Mouse (Mus musculus): ENCODE measurements around the gene C9. TPM values are rescaled to one million over a fixed set of nuclear protein-coding genes. Genes with fewer than 3 reads are reported as not detected.

Gene C9
- total RNA-seq (2021) = not detected

DNA sequence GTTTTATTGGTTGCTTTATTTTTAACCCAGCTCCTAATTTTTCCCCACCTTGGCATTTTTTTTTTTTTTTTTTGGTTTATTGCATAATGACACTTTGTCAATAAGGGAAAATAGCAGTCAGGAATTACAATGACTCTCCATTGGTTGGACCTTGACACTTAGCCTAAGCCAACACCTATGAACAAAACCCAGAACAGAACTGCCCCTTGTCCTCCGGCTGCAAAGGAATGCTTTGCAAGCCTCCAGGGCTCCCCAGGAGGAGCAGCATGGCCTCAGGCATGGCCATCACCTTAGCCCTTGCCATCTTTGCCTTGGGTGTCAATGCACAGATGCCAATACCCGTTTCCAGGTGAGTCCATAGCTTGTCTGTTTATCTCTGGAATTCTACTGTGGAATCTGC is at the start of gene C9:
TSS of gene C9 (plus strand) at position 193 of the 400 bp plus-strand sequence.
- no peak for DNase-seq (ENCODE audit: low spot score)
- intact Hi-C loops (cut with DNase I) = no loop called here

DNA sequence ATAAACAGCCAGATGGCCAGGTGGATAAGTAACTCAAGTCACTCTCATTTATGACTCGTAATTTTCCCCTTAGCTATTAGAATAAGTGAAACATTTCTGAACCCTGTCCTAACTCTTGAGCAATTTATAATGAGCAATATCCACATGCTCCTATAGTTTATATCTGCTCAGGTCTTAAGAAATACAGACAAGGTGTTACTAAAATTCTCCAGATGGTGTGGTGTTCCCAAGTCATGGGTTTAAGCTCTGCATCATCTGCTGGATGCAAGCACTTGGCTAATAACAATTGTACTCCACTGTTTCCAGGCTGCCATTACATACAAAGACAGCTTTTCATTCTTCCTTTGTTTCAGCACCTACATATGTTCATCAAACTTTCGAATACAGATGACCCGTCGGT is 46.9 kb upstream of the C9 start:
- intact Hi-C loops (cut with DNase I) = no loop called here
- DNase-seq (ENCODE audit: low spot score) = no peak

DNA sequence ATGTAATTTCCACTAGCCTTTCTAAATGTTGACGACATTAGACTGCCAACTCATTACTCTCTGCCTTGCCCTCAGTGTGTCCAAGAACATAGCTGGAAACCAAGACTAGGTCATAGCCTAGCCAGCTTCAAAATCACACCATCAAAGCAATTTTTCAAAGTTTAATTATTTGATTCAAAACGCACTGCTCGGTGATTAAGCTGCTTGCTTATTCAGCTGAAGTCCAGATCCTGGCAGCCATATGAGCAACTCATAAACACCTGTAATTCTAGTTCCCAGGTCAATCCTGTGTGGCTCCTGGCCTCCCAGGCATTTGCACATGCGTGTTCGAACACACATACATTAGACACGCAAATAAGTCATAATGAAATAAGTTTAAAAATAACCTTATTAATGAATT is 46.2 kb upstream of the C9 start:
- no peak for DNase-seq (ENCODE audit: low spot score)
- intact Hi-C loops (cut with DNase I) = no loop called here

DNA sequence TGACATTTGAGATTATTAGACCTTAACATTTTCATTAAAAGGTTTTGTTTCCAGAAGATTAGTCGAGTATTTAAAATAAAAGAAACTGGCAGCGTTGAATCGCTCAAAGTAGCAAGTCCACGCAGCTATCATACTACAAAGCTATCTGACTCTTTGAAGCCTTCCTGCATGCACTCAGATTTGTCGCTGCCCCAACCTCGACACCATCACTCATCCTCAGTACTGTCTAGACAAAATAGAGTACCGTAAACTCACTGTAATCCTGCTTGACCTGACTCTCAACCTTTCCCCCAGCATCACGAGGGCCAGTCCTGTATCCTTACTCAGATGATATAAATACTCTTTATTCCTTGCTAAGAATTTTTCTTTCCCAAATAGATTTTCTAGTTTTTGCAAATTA is 45.0 kb upstream of the C9 start:
- intact Hi-C loops (cut with DNase I) = no loop called here
- DNase-seq (ENCODE audit: low spot score) = no peak

DNA sequence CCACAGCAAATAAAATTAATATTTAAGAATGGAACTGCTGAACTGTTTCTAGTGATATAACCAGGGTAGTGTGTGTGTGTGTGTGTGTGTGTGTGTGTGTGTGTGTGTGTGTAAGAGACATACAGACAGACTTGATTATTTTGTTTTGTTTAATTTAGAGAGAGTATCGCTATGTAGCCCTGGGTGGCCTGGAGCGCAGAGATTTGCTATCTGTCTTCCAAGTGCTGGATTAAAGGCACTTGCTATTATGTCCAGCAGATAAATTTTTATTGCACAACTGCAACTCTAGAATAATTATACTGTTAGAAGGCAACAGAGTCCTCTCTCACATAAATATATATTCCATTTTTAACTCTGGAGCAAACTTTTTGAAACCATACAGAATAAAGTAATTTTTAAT is 42.7 kb upstream of the C9 start:
- intact Hi-C loops (cut with DNase I) = no loop called here
- DNase-seq (ENCODE audit: low spot score) = no peak

DNA sequence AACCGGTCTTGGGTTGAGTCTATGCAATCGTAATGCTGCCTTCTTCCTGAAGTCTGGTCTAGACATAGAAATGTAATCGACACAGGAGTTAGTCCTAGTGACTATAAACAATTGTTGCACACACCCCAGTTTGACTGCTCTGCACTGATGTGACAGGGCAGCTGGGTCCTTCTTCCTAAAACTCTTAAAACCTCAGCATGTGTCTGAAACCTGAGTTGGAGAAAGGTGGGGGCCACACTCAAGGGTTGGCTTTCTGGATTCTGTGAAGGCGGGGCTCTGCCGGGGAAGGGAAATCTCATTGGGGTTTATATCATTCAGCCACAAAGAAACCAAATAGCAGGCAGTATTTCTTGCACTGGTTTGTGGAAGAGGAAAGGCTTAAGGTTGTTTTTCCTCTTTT is 41.0 kb upstream of the C9 start:
- intact Hi-C loops (cut with DNase I) = no loop called here
- DNase-seq (ENCODE audit: low spot score) = no peak

DNA sequence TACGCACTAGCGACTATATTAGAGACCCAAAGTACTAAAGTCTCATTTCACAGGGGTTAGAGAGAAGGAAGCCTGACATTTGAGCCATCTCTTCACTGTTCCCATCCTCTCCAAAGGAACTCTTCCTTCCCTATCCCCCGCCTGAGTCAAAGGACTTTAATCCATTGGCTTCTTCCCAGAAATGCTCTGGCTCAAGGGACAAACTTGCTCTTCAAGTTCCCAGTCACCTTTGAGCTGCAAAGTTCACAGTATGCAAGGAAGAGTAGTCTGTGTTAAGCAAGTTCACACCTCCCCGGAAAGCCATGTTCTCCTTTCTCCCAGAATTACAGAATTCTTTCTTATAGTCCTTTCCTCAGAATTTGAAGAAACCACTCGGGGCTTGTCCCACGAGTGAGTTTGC is 38.4 kb upstream of the C9 start:
- intact Hi-C loops (cut with DNase I) = no loop called here
- DNase-seq (ENCODE audit: low spot score) = no peak

DNA sequence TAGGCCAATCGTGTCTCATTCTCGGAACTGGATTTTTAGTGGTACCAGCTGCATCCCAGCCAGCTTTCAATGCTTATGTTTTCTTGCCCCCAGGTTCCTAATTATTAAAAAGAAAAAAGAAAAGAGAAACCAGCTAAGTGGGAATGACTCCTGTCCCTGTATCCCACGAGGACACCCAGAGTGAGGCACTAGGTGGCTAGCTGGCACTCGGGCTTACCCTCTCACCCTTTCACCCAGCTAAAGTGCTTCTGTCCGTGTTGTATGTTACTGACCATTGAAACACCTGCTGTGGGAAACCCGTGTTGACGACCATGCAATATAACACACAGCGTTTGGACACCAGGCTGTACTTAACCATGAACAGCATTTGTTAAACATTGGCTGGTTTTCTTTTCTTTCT is 36.1 kb upstream of the C9 start:
- intact Hi-C loops (cut with DNase I) = no loop called here
- DNase-seq (ENCODE audit: low spot score) = no peak

DNA sequence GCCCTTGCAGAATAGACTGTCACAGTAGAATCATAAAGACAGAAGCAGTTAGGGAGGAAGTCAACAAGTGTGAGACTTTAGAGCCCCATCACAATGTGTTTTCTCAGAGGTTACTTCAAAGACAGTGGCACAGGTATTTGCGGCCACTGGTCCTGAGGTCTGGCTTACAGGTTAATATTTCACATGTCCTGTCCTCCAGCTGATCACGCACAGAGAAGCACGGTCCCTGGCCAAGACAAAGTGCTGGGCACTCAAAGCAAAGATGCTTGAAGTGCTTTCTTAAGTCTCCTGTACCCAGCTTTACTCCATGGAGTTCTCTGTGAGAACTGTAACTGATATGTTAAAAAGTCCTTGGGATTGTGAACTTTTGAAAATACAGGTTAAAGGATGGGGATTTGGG is 35.0 kb upstream of the C9 start:
- intact Hi-C loops (cut with DNase I) = no loop called here
- no peak for DNase-seq (ENCODE audit: low spot score)

DNA sequence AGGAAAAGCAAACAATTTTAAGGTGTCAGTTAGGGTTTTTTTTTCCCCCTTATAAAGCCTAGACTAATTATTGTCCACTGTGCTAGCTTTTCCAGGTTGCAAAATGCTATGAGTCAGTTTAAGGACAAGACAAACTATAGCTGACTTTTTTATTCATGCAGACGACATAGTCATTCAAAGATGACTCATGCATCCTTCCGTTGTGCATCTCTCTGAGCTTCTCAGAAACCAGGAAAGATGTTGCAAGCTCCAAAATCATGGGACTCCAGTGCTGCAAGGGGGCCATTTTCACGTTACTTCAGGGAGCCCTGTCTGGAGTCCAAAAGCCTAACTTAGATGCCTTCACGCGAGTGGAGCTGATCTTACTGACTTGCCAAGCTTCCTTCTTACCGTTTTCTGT is 33.8 kb upstream of the C9 start:
- no peak for DNase-seq (ENCODE audit: low spot score)
- intact Hi-C loops (cut with DNase I) = no loop called here

DNA sequence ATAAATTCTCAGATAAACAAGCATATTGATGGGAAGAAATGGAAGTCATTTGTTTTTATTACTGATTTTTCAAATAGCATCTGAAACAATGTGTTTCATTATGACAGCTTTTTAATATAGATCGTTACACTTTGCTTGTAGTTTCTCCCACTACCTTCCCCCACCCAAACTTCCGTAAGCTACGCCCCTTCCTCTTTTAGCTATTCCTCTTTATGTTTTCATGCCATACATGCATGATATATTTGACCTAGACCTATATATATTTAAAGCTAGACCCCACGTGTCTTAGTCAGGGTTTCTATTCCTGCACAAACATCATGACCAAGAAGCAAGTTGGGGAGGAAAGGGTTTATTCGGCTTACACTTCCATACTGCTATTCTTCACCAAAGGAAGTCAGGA is 29.8 kb upstream of the C9 start:
- intact Hi-C loops (cut with DNase I) = no loop called here
- no peak for DNase-seq (ENCODE audit: low spot score)

DNA sequence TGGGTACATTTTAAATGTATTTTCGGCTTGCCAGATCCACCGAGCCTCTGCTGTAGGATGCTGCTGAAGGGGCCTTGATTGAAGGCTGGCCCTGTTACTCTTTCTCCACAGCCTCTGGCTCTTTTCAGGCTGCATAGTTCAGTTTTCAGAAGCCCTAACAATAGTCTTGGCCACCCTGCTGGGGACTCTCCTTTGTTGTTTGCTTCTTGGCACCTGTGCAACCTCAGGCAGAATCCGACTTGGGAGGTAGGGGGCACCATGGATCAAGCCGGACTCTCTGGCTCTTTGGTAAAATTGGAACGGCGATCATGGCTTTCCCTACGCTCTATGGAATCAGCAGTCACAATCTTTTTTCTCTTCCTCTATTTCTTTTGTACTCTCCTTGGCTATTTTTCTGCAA is 13.3 kb upstream of the C9 start:
- intact Hi-C loops (cut with DNase I) = no loop called here
- no peak for DNase-seq (ENCODE audit: low spot score)

DNA sequence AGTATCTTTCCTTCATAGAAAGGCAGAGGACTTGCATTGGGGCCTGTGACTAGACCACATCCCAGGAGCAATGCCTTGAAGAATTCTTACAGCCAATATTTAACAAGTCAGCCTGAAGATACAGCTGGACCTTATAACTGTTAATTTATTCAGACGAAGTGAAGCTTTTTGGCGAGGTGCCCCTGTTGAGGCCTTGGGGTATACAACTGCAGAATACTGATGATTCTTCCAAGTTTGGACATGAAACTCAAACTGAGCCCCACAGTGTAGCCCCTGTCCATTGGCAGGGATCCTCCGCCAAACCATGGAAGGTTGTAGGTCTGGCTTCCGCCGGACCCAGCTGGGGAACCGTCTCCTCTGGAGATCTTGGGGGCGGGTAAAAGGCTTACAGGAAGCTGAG is 12.7 kb upstream of the C9 start:
- intact Hi-C loops (cut with DNase I) = no loop called here
- peak; percentile 9 for DNase-seq (ENCODE audit: low spot score)

DNA sequence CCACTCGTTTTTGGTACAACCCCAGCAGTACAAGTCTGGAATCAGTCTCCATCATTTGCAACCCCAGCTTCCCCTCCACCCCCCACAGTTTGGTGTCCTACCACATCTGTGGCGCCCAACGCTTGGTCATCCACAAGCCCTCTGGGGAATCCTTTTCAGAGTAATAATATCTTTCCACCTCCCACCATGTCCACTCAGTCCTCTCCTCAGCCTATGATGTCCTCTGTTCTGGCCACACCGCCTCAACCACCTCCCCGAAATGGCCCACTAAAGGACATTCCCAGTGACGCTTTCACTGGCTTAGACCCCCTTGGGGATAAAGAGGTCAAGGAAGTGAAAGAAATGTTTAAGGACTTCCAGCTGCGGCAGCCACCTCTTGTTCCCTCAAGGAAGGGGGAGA is 9.8 kb upstream of the C9 start:
- DNase-seq (ENCODE audit: low spot score) = no peak
- intact Hi-C loops (cut with DNase I) = loop anchor here (1.0 to 5.0 kb wide), 3 partner anchors 48 to 197 kb away; no protein-coding TSS in a partner anchor

DNA sequence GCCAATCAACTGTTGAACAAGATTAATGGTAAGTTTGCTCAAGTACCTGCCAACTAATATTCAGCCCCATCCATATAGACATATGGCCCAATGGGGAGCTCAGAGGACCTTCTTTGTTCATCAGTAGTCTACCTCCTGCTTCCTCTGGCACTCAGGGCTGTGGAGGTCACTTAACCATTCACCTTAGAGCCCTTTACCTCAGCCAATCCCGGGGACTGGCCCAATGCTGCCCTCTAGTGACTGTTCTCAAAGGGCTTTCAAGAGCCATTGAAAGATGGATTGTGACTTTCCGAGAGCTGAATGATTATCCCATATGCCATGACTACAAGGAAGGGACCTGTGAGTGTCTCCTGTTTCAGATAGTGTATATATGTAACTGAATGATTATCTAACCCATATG is 9.4 kb upstream of the C9 start:
- intact Hi-C loops (cut with DNase I) = loop anchor here (1.0 to 5.0 kb wide), 3 partner anchors 48 to 197 kb away; no protein-coding TSS in a partner anchor
- peak; percentile 10 for DNase-seq (ENCODE audit: low spot score)

DNA sequence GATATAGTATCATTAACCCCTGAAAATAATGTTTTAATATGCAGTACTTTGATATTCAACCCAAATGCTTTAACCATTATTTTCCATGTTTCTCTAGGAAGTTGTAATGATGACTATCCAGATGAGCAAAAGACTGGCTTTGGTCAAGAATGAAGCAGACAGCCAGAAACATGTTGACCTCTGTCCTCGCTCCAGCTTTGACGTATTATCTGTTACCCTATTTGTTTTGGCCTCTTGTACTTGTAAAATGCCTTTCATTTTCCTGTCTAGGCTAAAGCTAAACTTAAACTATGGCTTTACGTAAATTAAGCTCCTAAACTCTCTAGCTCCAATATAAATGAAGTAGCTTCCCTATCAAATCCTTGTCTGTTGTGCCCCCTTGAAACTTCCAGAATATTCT is 6.4 kb upstream of the C9 start:
- intact Hi-C loops (cut with DNase I) = loop anchor here (5.0 kb wide), 2 partner anchors 51 to 129 kb away; no protein-coding TSS in a partner anchor
- DNase-seq (ENCODE audit: low spot score) = no peak

DNA sequence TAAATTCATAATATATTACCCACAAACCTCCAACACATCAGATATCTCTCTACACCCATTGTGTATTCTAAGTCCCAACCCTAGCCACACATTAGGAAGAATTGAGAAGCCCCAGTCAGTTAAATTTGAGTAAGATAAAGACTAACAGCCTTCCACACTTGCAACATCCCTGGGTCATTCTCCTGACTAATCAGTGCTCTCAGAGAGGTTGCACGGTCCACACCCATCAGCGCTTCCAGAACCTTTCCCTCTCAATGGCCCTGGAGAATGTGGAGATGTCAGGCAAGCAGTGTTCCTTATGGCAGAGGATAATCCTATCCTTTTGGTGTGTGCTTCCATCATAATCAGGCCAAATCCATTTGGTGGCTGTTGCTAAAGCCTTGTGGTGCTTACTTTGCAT is 675 bp upstream of the C9 start:
- intact Hi-C loops (cut with DNase I) = no loop called here

DNA sequence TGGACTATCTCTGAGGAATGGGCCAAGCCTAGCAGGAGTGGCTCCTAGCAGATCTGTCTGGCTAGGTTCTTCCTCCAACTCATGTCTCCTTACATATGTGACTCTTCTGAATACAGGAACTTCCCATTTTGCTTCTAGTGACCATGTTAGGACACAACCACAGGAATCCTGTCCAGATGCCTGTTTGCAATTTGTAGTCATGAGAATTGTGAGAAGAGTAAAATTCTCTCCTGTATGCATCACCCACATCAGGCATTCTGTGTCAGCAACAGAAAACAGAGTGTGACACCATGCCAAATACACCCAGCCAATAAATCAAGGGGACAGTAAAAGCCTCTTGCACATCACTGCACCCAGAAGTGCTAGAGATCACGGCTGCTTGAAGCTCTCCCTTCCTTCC is 1.1 kb downstream of the C9 start:
- no peak for DNase-seq (ENCODE audit: low spot score)
- intact Hi-C loops (cut with DNase I) = no loop called here

More for the DNA sequence above, 675 bp upstream of the C9 start:
- no peak for DNase-seq (ENCODE audit: low spot score)

DNA sequence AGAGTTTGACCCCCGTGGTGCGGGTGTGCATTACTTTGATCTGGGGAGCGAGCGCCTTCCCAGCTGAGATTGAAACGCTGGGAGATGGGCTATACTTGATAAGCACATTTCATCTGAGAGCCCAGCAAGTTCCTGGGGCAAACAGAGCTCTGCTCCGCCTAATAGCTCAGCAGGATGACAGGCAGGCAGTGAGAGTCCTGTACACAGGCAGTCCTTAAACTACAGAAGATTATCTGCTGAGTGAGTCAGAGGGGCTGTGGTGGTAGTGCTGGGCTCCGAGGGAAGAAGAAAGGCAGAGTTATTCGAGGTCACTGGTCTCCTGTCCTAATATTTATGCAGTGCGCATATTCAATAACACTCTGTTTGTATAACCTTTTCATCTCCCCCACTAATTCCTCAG is 3.8 kb downstream of the C9 start:
- DNase-seq (ENCODE audit: low spot score) = no peak
- intact Hi-C loops (cut with DNase I) = no loop called here

DNA sequence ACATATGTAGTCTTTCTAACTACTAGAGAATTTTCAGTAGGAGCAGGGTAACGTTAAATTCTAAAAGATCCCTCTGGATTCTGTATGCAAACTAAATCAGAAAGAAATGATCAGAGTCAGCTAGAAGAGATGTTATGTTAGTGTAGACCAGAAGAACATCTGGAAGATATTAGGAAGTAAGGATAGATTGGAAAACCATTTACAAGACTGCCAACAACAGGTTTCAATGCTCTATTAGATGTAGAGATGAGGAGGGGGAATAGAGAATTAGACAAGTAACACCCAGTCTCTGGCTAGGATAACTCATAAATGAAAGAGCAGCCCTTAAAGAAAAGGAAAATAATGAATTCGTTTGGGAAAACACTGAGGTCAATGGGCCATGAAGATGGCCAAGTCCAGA is 9.3 kb downstream of the C9 start:
- intact Hi-C loops (cut with DNase I) = no loop called here
- no peak for DNase-seq (ENCODE audit: low spot score)

DNA sequence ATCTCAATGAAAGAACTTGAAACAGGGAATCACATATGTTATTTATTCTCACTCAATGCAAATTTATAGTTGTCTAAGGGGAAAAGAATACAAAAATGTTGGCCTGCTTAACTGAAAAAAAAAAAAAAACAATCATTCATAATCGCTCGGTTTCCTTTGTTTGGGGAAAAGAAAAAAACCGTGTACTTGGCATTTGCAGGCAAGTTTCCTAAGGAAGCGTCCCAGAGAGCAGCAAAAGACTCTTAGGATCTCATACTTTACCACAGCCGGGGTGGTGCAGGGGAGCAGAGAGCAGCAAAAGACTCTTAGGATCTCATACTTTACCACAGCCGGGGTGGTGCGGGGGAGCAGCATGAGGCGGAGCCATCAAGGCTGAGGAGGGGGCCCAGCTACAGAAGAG is 16.3 kb downstream of the C9 start:
- no peak for DNase-seq (ENCODE audit: low spot score)
- intact Hi-C loops (cut with DNase I) = no loop called here

DNA sequence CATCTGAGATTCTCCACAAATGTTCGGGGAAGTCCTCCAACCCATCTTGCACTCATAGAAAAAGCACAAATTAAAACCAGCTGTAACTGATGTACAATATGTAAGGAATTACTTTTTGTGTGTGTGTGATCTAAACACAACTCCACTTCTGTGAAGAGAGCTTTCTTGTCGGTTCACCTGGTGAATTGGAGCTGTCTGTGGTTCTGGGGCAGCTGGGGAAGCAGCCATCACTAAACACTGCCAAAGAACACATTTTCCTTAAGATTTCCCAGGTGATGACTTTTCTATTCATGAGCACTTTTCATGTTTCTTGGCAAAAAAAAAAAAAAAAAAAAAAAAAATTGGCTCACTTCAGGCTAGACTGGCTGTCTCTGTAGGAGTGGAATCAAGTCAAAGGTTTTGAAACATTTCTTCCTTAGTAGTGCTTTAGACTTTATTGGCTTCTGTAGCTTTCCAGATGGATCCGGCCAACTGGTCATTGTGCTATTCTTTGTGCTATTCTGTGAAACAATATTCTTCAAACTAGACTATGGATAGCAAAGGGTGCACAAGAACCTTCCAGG is 18.3 kb downstream of the C9 start:
- intact Hi-C loops (cut with DNase I) = no loop called here
- DNase-seq (ENCODE audit: low spot score) = no peak

DNA sequence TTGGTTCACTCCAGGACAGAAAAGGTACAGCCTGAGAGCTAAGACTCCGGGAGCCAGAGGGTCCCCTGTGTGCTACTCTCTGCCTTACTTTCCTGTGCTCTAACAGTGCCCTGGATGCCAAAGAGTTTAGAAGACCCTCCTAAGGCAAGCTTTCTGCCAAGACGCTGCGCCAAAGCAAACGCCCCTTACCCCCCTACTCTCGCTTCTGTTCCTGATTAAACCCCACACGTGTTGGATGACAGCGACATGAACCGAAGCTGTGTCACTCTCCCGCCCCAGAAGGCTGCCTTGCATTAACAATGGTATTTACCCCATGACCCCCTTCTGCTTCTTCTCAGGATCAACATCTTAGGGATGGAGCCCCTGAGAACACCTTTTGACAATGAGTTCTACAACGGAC is 21.9 kb downstream of the C9 start:
- intact Hi-C loops (cut with DNase I) = no loop called here

More for the DNA sequence above, 21.9 kb downstream of the C9 start:
- DNase-seq (ENCODE audit: low spot score) = no peak

Data from heart, postnatal 25 days (tissue).